Mouse (Mus musculus): Measurements from ENCODE around the gene Nthl1.

- no peak for TF ChIP-seq ZNF384 (IDR thresholded peaks at IDR 0.05; ENCODE audit: low read depth, low read length)
- no peak for TF ChIP-seq HCFC1 (IDR thresholded peaks at IDR 0.05; ENCODE audit: borderline replicate concordance, insufficient read depth, low read length)
Observed at GRCm38 (mm10) chr17:24677500-24678080, 45.1 kb downstream of the Nthl1 start.

Measured in ES-E14 (cell line).